Comparison of ENCODE assay signal across 10 mouse cellular contexts in the genomic region with DNA sequence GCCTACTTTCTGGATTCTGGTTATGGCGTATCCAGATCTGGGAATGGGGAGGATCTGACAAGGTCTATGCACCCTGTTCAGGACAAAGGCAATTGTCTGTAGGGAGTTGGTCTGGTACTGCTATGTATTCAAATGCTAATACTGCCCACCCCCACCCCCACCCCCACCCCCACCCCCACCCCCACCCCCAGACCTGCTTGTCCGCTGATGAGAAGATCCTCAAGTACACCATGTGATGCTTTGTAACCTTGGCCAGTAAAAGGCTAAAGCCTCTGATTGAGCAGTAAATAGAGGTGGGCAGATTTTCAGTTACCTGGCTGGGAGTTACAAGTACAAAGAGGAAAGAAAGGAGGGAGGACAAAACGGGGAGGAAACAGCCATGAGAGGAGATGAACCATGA.
"Had no signal": no experiment of that assay in that cellular context is flagged by ENCODE, and none has a peak within 500 bp of the region (broad histone marks: within the 10 kb centered on the region; RNA-seq: fewer than 3 reads in every experiment).

No protein-coding gene starts in this region.

- H3K4me3 ChIP-seq: kidney, embryonic 15.5 days; liver, embryonic 15.5 days; midbrain, embryonic 15.5 days; neural tube, embryonic 13.5 days had no signal

- H3K9me3 ChIP-seq: kidney, embryonic 15.5 days; liver, embryonic 15.5 days; midbrain, embryonic 15.5 days; neural tube, embryonic 13.5 days had no signal

- H3K36me3 ChIP-seq: kidney, embryonic 15.5 days; liver, embryonic 15.5 days; midbrain, embryonic 15.5 days; neural tube, embryonic 13.5 days had no signal

- DNase-seq: left cerebral cortex, postnatal 4 days; lung, adult 2 months; thymus, postnatal 4 days had no signal

- H3K27me3 ChIP-seq: midbrain, embryonic 15.5 days had no signal

- H3K4me1 ChIP-seq: kidney, embryonic 15.5 days; liver, embryonic 15.5 days; midbrain, embryonic 15.5 days; neural tube, embryonic 13.5 days had no signal

- H3K27ac ChIP-seq: kidney, embryonic 15.5 days; liver, embryonic 15.5 days; midbrain, embryonic 15.5 days; neural tube, embryonic 13.5 days; stomach, postnatal 0 days had no signal

- ATAC-seq: lung, postnatal 0 days; midbrain, embryonic 15.5 days had no signal

- H3K9ac ChIP-seq: kidney, embryonic 15.5 days; liver, embryonic 15.5 days; midbrain, embryonic 15.5 days; neural tube, embryonic 13.5 days had no signal

- H3K4me2 ChIP-seq: kidney, embryonic 15.5 days; liver, embryonic 11.5 days; liver, embryonic 15.5 days; midbrain, embryonic 15.5 days; neural tube, embryonic 13.5 days had no signal
